Mouse (Mus musculus) lung, embryonic 15.5 days (tissue): ENCODE data around the gene Adat3. TPM values are rescaled to one million over a fixed set of nuclear protein-coding genes. Genes with fewer than 3 reads are reported as not detected.
"Not testable (repeated sequence)": the region's sequence is repeated elsewhere in the genome, so short reads cannot be mapped to it uniquely, and the experiment has no call there.

Experiments used
- ATAC-seq: fragments of 200-750 bp; cut with Nextera tagmentation; 2 replicates; pipeline ENCODE4 v1.8.0; 2017; ENCODE audit warnings: moderate number of reproducible peaks, borderline replicate concordance; ENCODE audit not compliant: low FRiP score, low TSS enrichment; ENCODE audit errors: extremely low read depth
- H3K27ac ChIP-seq: fragments of 300-500 bp; sonication (generic); 2 replicates; pipeline ENCODE4 v1.5.1; 2015; ENCODE audit warnings: moderate library complexity, mild to moderate bottlenecking, inconsistent platforms
- H3K27me3 ChIP-seq: fragments of 300-500 bp; sonication (generic); 2 replicates; pipeline ENCODE4 v1.6.1; 2015; ENCODE audit warnings: inconsistent platforms
- H3K36me3 ChIP-seq: fragments of 300-500 bp; sonication (generic); 2 replicates; pipeline ENCODE4 v1.6.1; 2015; ENCODE audit warnings: inconsistent platforms
- H3K4me1 ChIP-seq: fragments of 300-500 bp; sonication (generic); 2 replicates; pipeline ENCODE4 v1.6.1; 2015; ENCODE audit warnings: inconsistent platforms
- H3K4me2 ChIP-seq: fragments of 300-500 bp; sonication (generic); 2 replicates; pipeline ENCODE4 v1.6.1; 2015; ENCODE audit warnings: inconsistent platforms, mild to moderate bottlenecking, moderate library complexity
- H3K4me3 ChIP-seq: fragments of 300-500 bp; sonication (generic); 2 replicates; pipeline ENCODE4 v1.5.1; 2015; ENCODE audit warnings: mild to moderate bottlenecking, inconsistent platforms
- H3K9ac ChIP-seq: fragments of 300-500 bp; sonication (generic); 2 replicates; pipeline ENCODE4 v1.6.1; 2015; ENCODE audit warnings: inconsistent platforms
- H3K9me3 ChIP-seq: fragments of 300-500 bp; sonication (generic); 2 replicates; pipeline ENCODE4 v1.6.1; 2016; ENCODE audit warnings: inconsistent platforms
- WGBS: fragments of 180-500 bp; shearing (Covaris S2); methylation state at CpG from one replicate; pipeline ENCODE4 v1.1.7; 2015; 5-methylcytosine and 5-hydroxymethylcytosine counted together
- polyA plus RNA-seq: library from polyadenylated mRNA; unstranded; fragments of >200 nt; fragmentation: Nextera tagmentation; extraction: Ambion mirVana; gene quantifications from 2 replicates; pipeline ENCODE4 v1.2.1, GENCODE M21; 2015

Adat3 gene
- polyA plus RNA-seq, 1 experiment from 2014 or later = 9.1 TPM

GRCm38 (mm10) chr10:80604988-80605387, 2.3 kb downstream of the Adat3 start:
- no peak overlapping the region for H3K4me2 ChIP-seq
- no peak overlapping the region for H3K27ac ChIP-seq
- H3K4me1 ChIP-seq = peaks cover 19% of the 10 kb centered on the region
- no peaks in the 10 kb centered on the region for H3K27me3 ChIP-seq
- no peak for ATAC-seq
- no peaks in the 10 kb centered on the region for H3K9me3 ChIP-seq
- no peak overlapping the region for H3K9ac ChIP-seq
- 86% methylated on average over 2 of the region's 2 CpGs for WGBS
- peaks cover 37% of the 10 kb centered on the region for H3K36me3 ChIP-seq
- H3K4me3 ChIP-seq = no peak overlapping the region

DNA sequence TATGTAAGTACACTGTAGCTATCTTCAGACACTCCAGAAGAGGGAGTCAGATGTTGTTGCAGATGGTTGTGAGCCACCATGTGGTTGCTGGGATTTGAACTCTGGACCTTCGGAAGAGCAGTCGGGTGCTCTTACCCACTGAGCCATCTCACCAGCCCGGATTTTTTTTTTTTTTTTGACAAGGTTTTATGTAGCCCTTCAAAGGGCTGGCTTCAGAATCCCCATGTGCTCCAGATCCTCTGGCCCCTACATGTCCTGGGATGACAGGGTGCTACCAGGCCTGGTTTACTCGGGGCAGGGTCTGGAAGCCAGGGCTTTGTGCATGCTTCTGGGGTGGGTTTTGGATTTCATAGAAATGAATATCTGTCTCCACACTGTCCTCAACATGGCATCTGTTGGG, 3.0 kb downstream of the Adat3 start, which contains the start of gene Gm49322:
Gene Gm49322, plus strand, starts transcription at position 301 of the 400 bp plus-strand sequence.
- H3K27ac ChIP-seq, H3K9ac ChIP-seq, H3K9me3 ChIP-seq, H3K27me3 ChIP-seq, H3K4me3 ChIP-seq, ATAC-seq, H3K4me2 ChIP-seq: not testable (repeated sequence)
- WGBS = 61% methylated on average over 2 of the region's 4 CpGs
- H3K4me1 ChIP-seq = peaks cover 19% of the 10 kb centered on the region
- H3K36me3 ChIP-seq = peaks cover 43% of the 10 kb centered on the region

DNA sequence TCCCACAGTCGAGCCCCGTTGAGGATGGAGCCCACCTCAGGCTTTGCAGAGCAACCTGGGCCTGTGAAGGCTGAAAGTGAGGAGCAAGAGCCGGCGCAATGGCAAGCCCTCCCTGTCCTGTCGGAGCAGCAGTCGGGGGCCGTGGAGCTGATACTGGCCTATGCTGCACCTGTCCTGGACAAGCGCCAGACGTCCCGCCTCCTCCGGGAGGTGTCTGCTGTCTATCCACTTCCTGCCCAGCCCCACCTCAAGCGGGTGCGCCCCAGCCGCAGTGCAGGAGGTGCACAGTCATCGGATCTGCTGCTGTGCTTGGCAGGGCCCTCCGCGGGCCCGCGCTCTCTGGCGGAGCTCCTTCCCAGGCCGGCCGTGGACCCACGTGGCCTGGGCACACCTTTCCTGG, 3.6 kb downstream of the Adat3 start:
- Histone ChIP-seq H3K4me3 (no peak overlapping the region), H3K9ac (no peak overlapping the region), H3K27me3 (no peaks in the 10 kb centered on the region), H3K36me3 (peaks cover 46% of the 10 kb centered on the region), H3K9me3 (no peaks in the 10 kb centered on the region), H3K4me2 (no peak overlapping the region), H3K27ac (no peak overlapping the region), H3K4me1 (peaks cover 19% of the 10 kb centered on the region)
- WGBS = 87% methylated on average over 23 of the region's 23 CpGs
- ATAC-seq = no peak

DNA sequence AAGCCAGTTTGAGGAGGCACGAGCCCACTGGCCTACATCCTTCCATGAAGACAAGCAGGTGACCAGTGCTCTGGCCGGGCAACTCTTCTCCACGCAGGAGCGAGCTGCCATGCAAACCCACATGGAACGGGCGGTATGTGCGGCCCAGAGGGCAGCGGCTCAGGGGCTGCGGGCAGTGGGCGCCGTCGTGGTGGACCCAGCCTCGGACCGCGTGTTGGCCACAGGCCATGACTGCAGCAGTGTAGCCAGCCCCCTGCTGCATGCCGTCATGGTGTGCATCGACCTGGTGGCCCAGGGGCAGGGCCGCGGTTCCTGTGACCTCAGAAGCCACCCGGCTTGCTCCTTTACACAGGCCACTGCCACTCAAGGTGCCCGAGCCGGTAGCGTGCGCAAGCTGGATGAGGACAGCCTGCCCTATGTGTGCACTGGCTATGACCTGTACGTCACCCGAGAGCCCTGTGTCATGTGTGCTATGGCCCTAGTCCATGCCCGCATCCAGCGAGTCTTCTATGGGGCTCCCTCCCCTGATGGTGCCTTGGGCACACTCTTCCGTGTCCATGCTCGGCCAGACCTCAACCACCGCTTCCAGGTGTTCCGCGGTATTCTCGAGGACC, 4.2 kb downstream of the Adat3 start:
- WGBS = 96% methylated on average over 34 of the region's 34 CpGs
- Histone ChIP-seq H3K27ac (no peak overlapping the region), H3K9me3 (no peaks in the 10 kb centered on the region), H3K4me2 (no peak overlapping the region), H3K4me1 (peaks cover 19% of the 10 kb centered on the region), H3K4me3 (no peak overlapping the region), H3K27me3 (no peaks in the 10 kb centered on the region), H3K36me3 (peaks cover 46% of the 10 kb centered on the region), H3K9ac (no peak overlapping the region)
- no peak for ATAC-seq

GRCm38 (mm10) chr10:80608435-80608834, 5.8 kb downstream of the Adat3 start:
- Histone ChIP-seq H3K9me3 (no peaks in the 10 kb centered on the region), H3K4me3 (no peak overlapping the region), H3K36me3 (peaks cover 58% of the 10 kb centered on the region), H3K27ac (no peak overlapping the region), H3K4me1 (peaks cover 11% of the 10 kb centered on the region), H3K4me2 (no peak overlapping the region), H3K9ac (0 out of 2 replicates have a peak overlapping the region, but pooled peaks have one; percentile 2), H3K27me3 (no peaks in the 10 kb centered on the region)
- no peak for ATAC-seq
- WGBS = 80% methylated on average over 3 of the region's 3 CpGs

DNA sequence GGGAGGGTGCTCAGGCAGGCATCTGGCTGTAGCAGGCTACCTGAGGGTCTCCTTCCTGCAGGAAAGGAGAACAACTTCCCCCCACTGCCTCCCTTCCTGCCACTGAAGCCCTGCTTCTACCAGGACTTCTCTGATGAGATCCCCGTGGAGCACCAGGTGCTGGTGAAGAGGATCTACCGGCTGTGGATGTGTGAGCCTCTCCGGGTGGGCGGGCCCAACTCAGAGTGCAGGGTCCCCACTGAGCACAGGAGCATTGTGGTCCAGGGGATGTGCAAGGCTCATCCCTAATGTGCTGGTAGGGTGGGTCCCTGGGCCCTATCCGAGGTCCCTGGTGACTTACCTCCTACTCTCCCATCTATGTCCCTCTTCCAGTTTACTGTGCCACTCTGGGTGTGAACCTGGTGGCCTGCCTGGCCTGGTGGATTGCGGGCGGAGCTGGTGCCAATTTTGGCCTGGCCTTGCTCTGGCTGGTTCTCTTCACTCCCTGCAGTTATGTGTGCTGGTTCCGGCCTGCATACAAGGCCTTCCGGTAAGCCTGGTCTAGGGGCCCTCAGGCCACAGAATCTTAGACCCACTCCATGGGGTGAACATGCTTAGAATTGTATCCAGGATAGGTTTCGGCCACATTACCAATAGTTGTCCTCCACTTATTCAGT, 6.7 kb downstream of the Adat3 start:
- no peak for ATAC-seq
- H3K9me3 ChIP-seq = no peaks in the 10 kb centered on the region
- no peak overlapping the region for H3K4me3 ChIP-seq
- H3K27ac ChIP-seq = no peak overlapping the region
- H3K27me3 ChIP-seq = no peaks in the 10 kb centered on the region
- no peak overlapping the region for H3K9ac ChIP-seq
- H3K36me3 ChIP-seq = peaks cover 58% of the 10 kb centered on the region
- 87% methylated on average over 10 of the region's 10 CpGs for WGBS
- peaks cover 3% of the 10 kb centered on the region; the same call in 1 of the 2 replicates for H3K4me1 ChIP-seq
- H3K4me2 ChIP-seq = no peak overlapping the region

- no peak for ATAC-seq
- Histone ChIP-seq H3K4me3 (no peak overlapping the region), H3K4me1 (no peaks in the 10 kb centered on the region), H3K9ac (no peak overlapping the region; the same call in 1 of the 2 replicates), H3K27me3 (no peaks in the 10 kb centered on the region), H3K9me3 (no peaks in the 10 kb centered on the region), H3K4me2 (no peak overlapping the region), H3K27ac (no peak overlapping the region), H3K36me3 (peaks cover 67% of the 10 kb centered on the region)
- 85% methylated on average over 9 of the region's 9 CpGs for WGBS
Measured at GRCm38 (mm10) chr10:80610116-80610785, 7.6 kb downstream of the Adat3 start.

GRCm38 (mm10) chr10:80611024-80611423, 8.3 kb downstream of the Adat3 start:
- H3K36me3 ChIP-seq = peaks cover 71% of the 10 kb centered on the region
- WGBS = 53% methylated on average over 4 of the region's 4 CpGs
- no peak overlapping the region for H3K9ac ChIP-seq
- H3K4me2 ChIP-seq = no peak overlapping the region
- no peaks in the 10 kb centered on the region for H3K4me1 ChIP-seq
- ATAC-seq = no peak
- no peaks in the 10 kb centered on the region for H3K27me3 ChIP-seq
- no peak overlapping the region for H3K27ac ChIP-seq
- no peak overlapping the region for H3K4me3 ChIP-seq
- no peaks in the 10 kb centered on the region for H3K9me3 ChIP-seq

DNA sequence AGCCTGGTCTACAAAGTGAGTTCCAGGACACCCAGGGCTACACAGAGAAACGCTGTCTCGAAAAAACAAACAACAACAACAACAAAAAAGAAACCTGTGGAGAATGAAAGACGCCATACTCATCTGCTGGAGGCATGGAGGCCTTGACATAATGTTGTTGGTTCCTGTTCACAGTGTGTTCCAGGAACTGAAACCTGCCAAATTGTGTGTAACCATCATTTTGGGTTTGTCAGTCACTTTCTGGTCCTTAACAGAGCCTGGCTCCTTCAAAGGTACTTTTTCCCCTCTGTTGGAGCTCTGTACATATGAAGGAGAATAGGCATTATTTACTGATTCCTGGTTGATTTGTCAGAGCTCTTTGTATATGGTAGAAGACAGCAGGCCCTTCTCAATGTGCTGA, 9.2 kb downstream of the Adat3 start:
- ATAC-seq = no peak
- Histone ChIP-seq H3K27ac (no peak overlapping the region), H3K9ac (no peak overlapping the region), H3K4me2 (no peak overlapping the region), H3K9me3 (no peaks in the 10 kb centered on the region), H3K4me1 (no peaks in the 10 kb centered on the region), H3K27me3 (no peaks in the 10 kb centered on the region), H3K4me3 (no peak overlapping the region), H3K36me3 (peaks cover 63% of the 10 kb centered on the region)
- WGBS = 93% methylated on average over 3 of the region's 3 CpGs

GRCm38 (mm10) chr10:80613821-80614220, 11.1 kb downstream of the Adat3 start:
- Histone ChIP-seq H3K9ac (no peak overlapping the region), H3K36me3 (peaks cover 44% of the 10 kb centered on the region), H3K27me3 (no peaks in the 10 kb centered on the region), H3K4me3 (no peak overlapping the region), H3K27ac (no peak overlapping the region), H3K9me3 (no peaks in the 10 kb centered on the region), H3K4me2 (no peak overlapping the region), H3K4me1 (no peaks in the 10 kb centered on the region)
- 82% methylated on average over 3 of the region's 3 CpGs for WGBS
- no peak for ATAC-seq

DNA sequence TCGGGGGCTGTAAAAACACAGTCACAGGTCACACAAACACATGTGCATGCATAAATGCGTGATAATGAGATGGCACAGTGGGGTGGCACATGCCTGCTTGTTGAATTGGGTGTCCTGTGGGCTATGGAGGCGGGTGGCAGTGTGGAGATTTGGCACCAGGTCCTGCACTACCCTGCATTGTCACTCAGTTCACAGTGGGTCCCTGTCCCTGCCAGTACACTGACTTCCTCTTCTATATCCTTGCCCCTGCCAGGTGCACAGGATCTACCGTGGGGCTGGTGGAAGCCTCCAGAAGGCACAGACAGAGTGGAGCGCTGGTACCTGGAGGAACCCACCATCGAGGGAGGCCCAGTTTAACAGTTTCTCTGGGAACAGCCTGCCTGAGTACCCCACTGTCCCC, 11.7 kb downstream of the Adat3 start:
- Histone ChIP-seq H3K27me3 (no peaks in the 10 kb centered on the region), H3K36me3 (peaks cover 39% of the 10 kb centered on the region), H3K4me3 (no peak overlapping the region), H3K9ac (no peak overlapping the region), H3K27ac (no peak overlapping the region), H3K4me1 (no peaks in the 10 kb centered on the region), H3K9me3 (no peaks in the 10 kb centered on the region), H3K4me2 (no peak overlapping the region)
- 91% methylated on average over 6 of the region's 6 CpGs for WGBS
- ATAC-seq = no peak

- no peaks in the 10 kb centered on the region for H3K27me3 ChIP-seq
- no peak for ATAC-seq
- WGBS = 48% methylated on average over 9 of the region's 9 CpGs
Measured at GRCm38 (mm10) chr10:80618181-80618580, 15.5 kb downstream of the Adat3 start.

More at GRCm38 (mm10) chr10:80618181-80618580, 15.5 kb downstream of the Adat3 start:
- H3K4me2 ChIP-seq = no peak overlapping the region
- no peaks in the 10 kb centered on the region for H3K9me3 ChIP-seq
- peaks cover 6% of the 10 kb centered on the region; the same call in 1 of the 2 replicates for H3K4me1 ChIP-seq
- H3K4me3 ChIP-seq = no peak overlapping the region
- H3K9ac ChIP-seq = no peak overlapping the region
- H3K27ac ChIP-seq = peak overlapping the region; percentile 63
- peaks cover 16% of the 10 kb centered on the region for H3K36me3 ChIP-seq
